Mouse (Mus musculus) macrophage (primary cell): ENCODE data around the gene Ubxn1. TPM values are rescaled to one million over a fixed set of nuclear protein-coding genes. Genes with fewer than 3 reads are reported as not detected.
"Not testable (repeated sequence)": the region's sequence is repeated elsewhere in the genome, so short reads cannot be mapped to it uniquely, and the experiment has no call there.

Experiments used
- H3K27ac ChIP-seq: fragments of 350-480 bp; formaldehyde crosslinking; 2 replicates; pipeline ENCODE4 v1.9.0; 2021
- H3K36me3 ChIP-seq: fragments of 350-480 bp; formaldehyde crosslinking; 2 replicates; pipeline ENCODE4 v1.9.0; 2021; ENCODE audit errors: inconsistent target
- H3K4me3 ChIP-seq: fragments of 350-480 bp; formaldehyde crosslinking; 2 replicates; pipeline ENCODE4 v1.9.0; 2021; ENCODE audit errors: inconsistent target
- H3K79me2 ChIP-seq: fragments of 350-480 bp; formaldehyde crosslinking; 2 replicates; pipeline ENCODE4 v1.9.0; 2021; ENCODE audit errors: inconsistent target
- WGBS: methylation state at CpG from one replicate; pipeline ENCODE4 v1.1.7; 2026; ENCODE audit warnings: inconsistent platforms; ENCODE audit not compliant: missing documents; 5-methylcytosine and 5-hydroxymethylcytosine counted together
- polyA plus RNA-seq: library from polyadenylated mRNA; stranded (reverse); fragments of 250-400 nt; gene quantifications from 3 replicates; pipeline ENCODE4 v1.2.4, GENCODE M21; 2018; ENCODE audit warnings: inconsistent platforms
- total RNA-seq, 78 experiments: library from RNA; depleted of rRNA; stranded (reverse); fragments of 250-400 nt; gene quantifications; 1 replicate in 9 of 78; 2 replicates in 24 of 78; 3 replicates in 43 of 78; 4 replicates in 2 of 78; pipeline ENCODE4 v1.2.4; 2018; ENCODE audit warnings: inconsistent platforms in 56 of 78

Ubxn1 gene
- total RNA-seq (2018; cell fraction: chromatin; rRNA removed): 10 to 100 TPM; 31.9 to 81.1 (median 53.8) TPM
- total RNA-seq (2018; cell fraction: cytosol; rRNA removed): 100 to 1,000 TPM; 126 to 188 (median 166) TPM
- total RNA-seq (2018; cell fraction: nucleus; rRNA removed): 100 to 1,000 TPM in 2 of 26 experiments, 10 to 100 TPM in 24; 48.6 to 112 (median 76.6) TPM
- polyA plus RNA-seq: 160 to 383 TPM (median 167 TPM) in 3 replicates

DNA sequence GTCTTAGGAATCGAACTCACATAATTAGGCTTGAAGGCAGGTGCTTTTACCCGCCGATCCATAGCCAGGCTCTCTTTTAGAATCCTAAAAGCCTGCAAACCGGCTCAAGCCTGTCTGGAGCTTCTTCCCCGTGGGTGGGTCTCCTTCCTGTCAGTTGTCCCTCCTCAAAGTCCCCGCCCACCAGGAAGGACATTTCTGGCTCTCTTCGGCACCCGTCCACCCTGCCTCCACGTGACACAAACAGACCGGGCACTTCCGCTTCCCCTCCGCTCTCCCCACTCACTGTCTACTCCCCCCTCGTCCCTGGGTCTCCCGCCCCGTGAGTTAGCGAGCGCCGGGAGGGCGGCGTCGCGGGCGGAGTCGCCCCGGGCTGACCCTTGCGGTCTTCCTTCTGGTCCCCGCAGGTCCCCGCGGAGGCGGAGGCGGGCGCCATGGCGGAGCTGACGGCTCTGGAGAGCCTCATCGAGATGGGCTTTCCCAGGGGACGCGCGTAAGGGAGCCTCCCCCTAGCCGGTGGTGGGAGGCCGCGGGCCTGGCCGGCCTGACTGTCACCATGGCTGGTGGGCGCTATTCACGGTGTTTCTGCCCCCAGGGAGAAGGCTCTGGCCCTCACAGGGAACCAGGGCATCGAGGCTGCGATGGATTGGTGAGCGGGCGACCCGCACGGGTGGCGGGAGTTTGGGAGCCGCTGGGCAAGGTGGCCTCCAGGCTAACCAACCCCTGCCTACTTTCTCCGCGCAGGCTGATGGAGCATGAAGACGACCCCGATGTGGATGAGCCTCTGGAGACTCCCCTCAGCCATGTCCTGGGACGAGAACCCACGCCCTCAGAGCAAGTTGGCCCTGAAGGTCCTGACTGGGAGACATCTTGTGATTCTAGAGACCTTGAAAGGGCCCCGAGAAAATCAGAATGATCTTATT, at the start of gene Ubxn1:
Gene Ubxn1 (plus strand): TSS at position 230 of the 920 bp plus-strand sequence.
- peak within 1 kb of the TSS; percentile 69 for H3K27ac ChIP-seq
- peak within 1 kb of the TSS; percentile 55 for H3K4me3 ChIP-seq
- WGBS: under 1% methylated on average over 54 of the region's 59 CpGs
- peaks cover 25% of the 10 kb centered on the region for H3K36me3 ChIP-seq
- peaks cover 28% of the 10 kb centered on the region for H3K79me2 ChIP-seq

DNA sequence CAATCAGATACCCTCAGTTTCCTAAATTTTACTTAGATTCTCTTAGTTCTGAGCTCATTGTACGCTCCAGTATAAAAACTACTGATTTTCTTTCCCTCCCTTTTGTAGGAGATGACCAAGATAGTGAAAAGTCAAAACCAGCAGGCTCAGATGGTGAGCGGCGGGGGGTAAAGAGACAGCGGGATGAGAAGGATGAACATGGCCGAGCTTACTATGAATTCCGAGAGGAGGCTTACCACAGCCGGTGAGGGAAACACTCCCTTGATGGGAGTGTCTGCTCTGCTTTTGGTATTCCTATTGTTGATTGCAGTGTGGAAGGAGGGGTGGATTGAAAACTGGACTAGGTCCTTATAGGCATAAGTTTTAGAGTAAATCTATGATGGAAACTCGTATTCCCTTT, 48.6 kb upstream of the Ubxn1 start:
- no peak overlapping the region for H3K4me3 ChIP-seq
- peaks cover 82% of the 10 kb centered on the region for H3K79me2 ChIP-seq
- no peak overlapping the region for H3K27ac ChIP-seq
- 86% methylated on average over 8 of the region's 8 CpGs for WGBS
- peaks cover 50% of the 10 kb centered on the region for H3K36me3 ChIP-seq

DNA sequence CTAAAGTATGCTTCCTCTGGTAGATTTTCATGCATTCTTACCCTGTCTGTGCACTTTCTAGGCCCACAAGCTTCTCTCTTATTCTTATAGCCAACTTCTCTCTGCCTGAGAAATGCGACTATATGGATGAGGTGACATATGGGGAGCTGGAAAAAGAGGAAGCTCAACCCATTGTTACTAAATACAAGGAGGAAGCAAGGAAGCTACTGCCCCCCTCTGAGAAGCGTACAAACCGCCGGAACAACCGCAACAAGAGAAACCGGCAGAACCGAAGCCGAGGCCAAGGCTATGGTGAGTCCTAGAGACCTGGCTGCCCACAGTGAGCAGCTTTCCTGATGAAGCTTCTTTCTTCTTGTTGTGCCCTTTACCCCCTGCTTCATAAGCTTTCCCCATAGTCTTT, 41.6 kb upstream of the Ubxn1 start, which contains the start of gene AC129217.1:
Gene AC129217.1 (plus strand): TSS at position 114 of the 400 bp plus-strand sequence.
- H3K79me2 ChIP-seq: peaks cover 59% of the 10 kb centered on the region
- H3K4me3 ChIP-seq: no peak within 1 kb of the TSS
- H3K36me3 ChIP-seq: peaks cover 65% of the 10 kb centered on the region
- H3K27ac ChIP-seq: peak within 1 kb of the TSS; percentile 66
- 4% methylated on average over 8 of the region's 8 CpGs for WGBS

DNA sequence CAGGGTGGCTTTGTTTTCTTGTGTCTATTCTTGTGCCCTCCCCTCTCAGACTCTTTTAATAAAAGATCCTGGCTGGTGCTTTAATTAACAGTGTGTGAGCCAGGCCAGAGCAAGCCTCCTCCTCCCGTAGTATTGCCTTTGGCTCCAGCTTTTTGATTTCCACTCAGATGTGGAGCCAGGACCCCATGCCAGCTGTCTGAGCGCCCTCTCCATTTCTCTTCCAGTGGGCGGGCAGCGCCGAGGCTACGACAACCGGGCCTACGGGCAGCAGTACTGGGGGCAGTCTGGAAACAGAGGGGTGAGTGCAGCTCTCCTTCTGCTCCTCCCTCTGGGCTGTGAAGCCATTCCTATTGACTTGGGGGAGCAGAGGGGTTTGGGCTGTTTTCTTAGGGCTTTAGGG, 40.6 kb upstream of the Ubxn1 start:
- peaks cover 49% of the 10 kb centered on the region for H3K79me2 ChIP-seq
- no peak overlapping the region for H3K4me3 ChIP-seq
- peak overlapping the region; percentile 66; the same call in 1 of the 2 replicates for H3K27ac ChIP-seq
- H3K36me3 ChIP-seq: peaks cover 58% of the 10 kb centered on the region
- 98% methylated on average over 8 of the region's 8 CpGs for WGBS

DNA sequence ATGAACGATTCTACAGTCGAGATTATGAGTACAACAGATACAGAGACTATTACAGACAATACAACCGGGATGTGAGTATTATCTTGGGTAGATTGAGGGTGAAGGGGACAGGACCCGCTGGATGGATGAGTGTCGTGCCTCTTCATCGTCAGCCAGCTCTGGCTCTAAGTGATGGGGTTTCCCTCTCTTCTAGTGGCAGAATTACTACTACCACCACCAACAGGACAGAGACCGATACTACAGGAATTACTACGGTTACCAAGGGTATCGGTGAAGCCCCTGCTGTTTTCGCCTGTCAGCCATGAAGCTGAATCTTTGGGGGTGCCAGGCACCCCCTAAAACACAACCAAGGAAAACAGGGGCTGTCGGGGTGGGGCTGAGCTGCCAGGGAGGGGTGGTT, 40.0 kb upstream of the Ubxn1 start:
- WGBS: 90% methylated on average over 5 of the region's 11 CpGs
- Histone ChIP-seq H3K27ac (no peak overlapping the region), H3K4me3 (no peak overlapping the region), H3K36me3 (peaks cover 52% of the 10 kb centered on the region), H3K79me2 (peaks cover 43% of the 10 kb centered on the region)

DNA sequence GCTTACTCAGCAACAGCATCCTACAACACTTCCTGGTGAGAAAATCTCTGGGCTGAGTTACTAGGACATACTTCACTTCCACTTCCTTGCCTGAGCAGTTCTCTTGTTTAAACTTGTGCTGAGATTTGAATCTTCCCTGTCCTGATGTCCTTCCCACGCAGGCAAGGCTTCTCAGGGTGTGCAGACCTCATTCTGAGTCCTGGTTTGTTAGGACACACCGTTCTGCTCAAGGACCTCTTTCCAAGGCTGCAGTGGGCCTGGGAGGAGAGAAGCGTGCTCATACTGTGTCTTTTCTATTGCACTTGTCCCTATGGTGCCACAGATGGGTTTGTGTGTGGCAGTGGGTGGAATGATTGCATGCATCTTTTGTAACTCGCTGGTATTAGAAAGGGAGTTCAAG, 38.3 kb upstream of the Ubxn1 start:
- H3K27ac ChIP-seq: 0 out of 2 replicates have a peak overlapping the region, but pooled peaks have one; percentile 3
- H3K79me2 ChIP-seq: peaks cover 26% of the 10 kb centered on the region
- 90% methylated on average over 4 of the region's 4 CpGs for WGBS
- no peak overlapping the region for H3K4me3 ChIP-seq
- H3K36me3 ChIP-seq: peaks cover 36% of the 10 kb centered on the region

DNA sequence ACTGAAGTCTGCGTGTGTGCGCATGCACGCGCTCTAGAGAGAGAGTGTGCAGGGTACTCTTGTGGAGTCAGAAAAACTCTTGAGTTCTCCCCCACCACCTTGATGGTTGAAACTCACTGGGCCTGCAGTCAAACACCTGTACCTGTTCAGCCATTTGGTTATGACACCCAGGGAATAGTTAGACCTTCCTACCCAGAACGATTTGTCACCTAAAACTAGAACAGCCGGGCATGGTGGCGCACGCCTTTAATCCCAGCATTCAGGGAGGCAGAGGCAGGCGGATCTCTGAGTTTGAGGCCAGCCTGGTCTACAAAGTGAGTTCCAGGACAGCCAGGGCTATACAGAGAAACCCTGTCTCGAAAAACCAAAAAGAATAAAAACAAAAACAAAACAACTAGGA, 35.0 kb upstream of the Ubxn1 start:
- WGBS: 96% methylated on average over 10 of the region's 10 CpGs
- not testable (repeated sequence) for H3K4me3 ChIP-seq, H3K27ac ChIP-seq
- Histone ChIP-seq H3K36me3 (peaks cover 21% of the 10 kb centered on the region), H3K79me2 (peaks cover 22% of the 10 kb centered on the region; the same call in 1 of the 2 replicates)

DNA sequence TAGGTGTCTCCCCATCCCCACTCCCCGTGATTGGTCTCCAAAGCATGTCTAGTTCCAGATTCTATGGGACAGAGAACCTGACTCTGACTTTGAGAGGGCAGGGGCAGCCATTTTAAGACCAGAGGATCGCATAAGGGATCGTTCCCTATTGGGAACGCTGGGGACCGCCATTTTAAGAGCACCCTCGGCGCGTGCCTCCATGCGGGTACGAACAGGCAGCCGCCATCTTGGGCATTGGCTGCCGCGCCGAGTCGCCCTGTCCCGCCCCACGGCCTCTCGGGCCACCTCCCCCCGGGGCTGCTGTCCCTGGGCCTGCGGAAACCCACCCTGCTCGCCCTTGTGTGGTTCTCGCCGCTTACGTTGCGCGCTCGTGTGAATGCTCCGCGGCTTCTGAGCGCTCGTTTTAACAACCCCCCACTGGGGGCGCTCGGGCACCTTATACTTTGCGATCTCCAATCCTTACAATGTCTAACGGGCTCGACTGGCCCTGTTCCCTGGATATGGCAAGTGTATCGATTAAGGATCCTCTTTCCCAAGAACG, 34.0 kb upstream of the Ubxn1 start, which contains the start of gene Bscl2:
Gene Bscl2 (plus strand): TSS at position 217 of the 541 bp plus-strand sequence.
- peak within 1 kb of the TSS; percentile 34 for H3K27ac ChIP-seq
- H3K36me3 ChIP-seq: peaks cover 12% of the 10 kb centered on the region; the same call in 1 of the 2 replicates
- 4% methylated on average over 38 of the region's 38 CpGs for WGBS
- peaks cover 17% of the 10 kb centered on the region; the same call in 1 of the 2 replicates for H3K79me2 ChIP-seq
- H3K4me3 ChIP-seq: peak within 1 kb of the TSS; percentile 39

DNA sequence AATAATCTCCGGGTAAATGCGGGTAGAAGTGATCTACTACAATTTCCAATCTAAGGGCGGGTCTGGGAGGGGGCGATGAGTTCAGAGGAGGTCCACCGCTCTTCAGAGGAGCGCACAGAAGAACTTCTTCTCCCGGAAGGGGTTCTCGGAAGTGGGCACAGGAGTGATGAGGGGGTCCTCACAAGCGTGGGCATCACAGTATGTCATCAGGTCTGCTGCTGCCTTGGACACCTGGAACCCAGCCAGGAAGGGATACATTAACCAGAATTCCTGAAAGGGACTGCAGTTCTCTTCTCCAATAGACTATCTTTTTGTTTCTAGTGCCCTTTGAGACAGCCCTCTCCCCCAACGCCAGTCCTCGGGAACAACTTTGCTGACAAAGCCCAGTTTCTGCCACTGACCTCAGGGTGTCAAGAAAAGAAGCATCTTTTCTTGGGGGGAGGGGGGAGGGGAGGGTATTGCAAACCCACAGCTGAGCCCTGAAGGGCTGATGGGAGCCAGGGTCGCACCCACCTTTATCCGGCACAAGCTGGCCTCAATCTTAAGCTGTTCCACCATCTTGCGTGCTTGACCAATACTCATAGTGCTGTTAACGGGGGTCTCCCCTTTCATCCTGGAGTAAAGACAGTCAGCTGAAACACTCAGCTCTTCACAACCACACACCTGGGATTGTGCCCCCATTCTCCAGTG, 33.1 kb upstream of the Ubxn1 start:
- Histone ChIP-seq H3K4me3 (peak overlapping the region; percentile 39), H3K27ac (peak overlapping the region; percentile 34; the same call in 1 of the 2 replicates), H3K79me2 (peaks cover 17% of the 10 kb centered on the region; the same call in 1 of the 2 replicates), H3K36me3 (peaks cover 8% of the 10 kb centered on the region; the same call in 1 of the 2 replicates)
- 33% methylated on average over 15 of the region's 15 CpGs for WGBS

DNA sequence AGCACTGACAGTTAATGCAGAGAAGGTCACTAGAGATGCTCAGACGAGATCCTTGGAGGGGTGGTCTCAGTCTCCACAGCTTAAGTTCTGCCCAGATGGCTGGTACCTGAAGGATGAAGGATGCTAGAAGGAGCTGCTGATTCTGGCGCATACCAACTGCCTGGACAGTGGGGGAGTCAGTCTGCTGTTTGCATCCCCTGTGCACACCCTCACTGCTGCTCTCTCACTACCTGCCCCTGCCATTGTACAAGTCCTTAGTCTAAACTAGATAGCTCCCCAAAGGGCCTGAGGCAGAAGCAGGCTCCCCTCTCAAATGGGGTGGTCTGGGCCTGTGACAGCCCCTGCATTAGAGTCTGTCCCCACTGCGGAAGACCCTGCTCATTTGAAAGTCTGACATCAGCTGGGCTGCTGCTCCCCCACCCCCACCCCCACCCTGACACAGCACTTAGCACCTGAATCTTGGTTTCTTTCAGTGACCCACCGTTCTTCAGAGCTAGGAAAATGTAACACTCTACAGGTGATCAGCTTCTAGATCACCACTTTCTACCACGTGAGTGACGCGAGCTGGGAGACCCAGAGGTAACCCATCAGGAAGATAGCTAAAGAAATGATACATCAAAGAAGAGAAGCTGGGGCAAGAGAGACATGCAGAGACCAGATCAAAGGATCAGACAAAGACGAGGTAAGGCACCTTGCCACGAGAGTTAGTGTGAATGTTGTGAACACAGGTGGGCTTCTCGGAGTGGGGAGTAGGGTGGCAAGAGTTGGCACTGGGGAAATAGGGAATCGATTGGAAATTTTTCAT, 32.0 kb upstream of the Ubxn1 start, which contains the start of gene Gng3:
Gene Gng3 (minus strand): TSS at position 92 of the 805 bp plus-strand sequence.
- 96% methylated on average over 11 of the region's 11 CpGs for WGBS
- Histone ChIP-seq H3K79me2 (peaks cover 11% of the 10 kb centered on the region; the same call in 1 of the 2 replicates), H3K36me3 (peaks cover 7% of the 10 kb centered on the region; the same call in 1 of the 2 replicates), H3K27ac (peak within 1 kb of the TSS; percentile 34; the same call in 1 of the 2 replicates), H3K4me3 (peak within 1 kb of the TSS; percentile 39)

DNA sequence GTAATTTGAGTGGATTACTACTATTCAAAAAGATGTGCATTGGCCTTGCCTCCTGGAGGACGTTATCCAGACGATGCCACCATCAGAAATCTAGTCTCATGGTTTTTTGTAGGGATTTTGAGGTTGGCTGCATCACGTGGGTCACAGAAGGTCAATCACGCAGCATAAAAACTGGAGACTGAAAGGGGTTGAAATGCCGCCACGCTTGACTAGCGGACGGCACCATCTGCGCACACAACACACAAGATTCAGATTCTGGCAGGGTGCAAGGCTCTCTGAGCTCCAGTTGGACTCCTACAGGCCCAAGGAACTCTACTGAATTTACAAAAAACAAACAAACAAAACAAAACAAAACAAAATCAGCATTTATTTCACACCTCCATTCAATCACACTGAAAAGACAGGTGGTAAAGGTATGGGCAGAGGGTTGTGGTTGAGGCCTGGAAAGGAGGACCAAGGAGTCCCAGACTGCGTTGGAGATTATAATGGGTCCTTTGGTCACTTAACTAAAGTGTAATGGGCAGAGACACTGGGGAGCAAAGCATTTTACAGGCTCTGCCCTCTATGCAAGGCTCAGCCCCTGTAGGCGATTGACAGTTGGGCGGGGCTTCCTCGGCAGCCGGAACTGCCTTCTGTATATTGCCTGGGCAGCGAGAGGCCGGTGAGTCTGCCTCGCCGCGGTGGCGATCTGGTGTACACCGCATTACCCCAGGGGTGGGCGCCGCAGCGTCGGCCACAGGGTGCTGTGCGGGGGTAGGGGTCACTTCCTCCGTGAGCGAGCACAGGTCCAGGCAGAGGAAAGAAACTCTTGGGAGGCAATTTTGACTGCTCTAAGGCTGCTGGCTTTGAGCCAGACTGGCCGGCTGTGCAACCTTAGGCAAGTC, 31.1 kb upstream of the Ubxn1 start:
- whole genome bisulfite sequencing: 30% methylated on average over 29 of the region's 29 CpGs
- peak overlapping the region; percentile 46 for H3K27ac ChIP-seq
- H3K36me3 ChIP-seq: no peaks in the 10 kb centered on the region
- H3K79me2 ChIP-seq: peaks cover 11% of the 10 kb centered on the region; the same call in 1 of the 2 replicates
- peak overlapping the region; percentile 54 for H3K4me3 ChIP-seq

DNA sequence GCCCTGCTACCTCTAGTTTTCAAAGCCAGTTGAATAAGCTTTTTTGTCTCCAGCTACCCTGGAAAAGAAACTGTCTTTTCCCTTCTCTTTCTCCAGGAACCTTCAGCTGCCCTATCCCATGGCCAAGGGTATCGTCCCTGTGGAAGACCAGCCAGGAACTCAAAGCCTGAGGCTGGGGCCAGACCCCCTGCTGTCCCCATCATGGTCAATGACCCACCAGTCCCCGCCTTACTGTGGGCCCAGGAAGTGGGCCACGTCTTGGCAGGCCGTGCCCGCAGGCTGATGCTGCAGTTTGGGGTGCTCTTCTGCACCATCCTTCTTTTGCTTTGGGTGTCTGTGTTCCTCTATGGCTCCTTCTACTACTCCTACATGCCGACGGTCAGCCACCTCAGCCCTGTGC, 30.3 kb upstream of the Ubxn1 start:
- Histone ChIP-seq H3K36me3 (peaks cover 4% of the 10 kb centered on the region), H3K79me2 (peaks cover 11% of the 10 kb centered on the region; the same call in 1 of the 2 replicates), H3K4me3 (peak overlapping the region; percentile 54), H3K27ac (peak overlapping the region; percentile 46)
- 88% methylated on average over 7 of the region's 7 CpGs for WGBS
